Mouse (Mus musculus): ENCODE data around the gene Igsf23. TPM values are rescaled to one million over a fixed set of nuclear protein-coding genes. Genes with fewer than 3 reads are reported as not detected.

The Igsf23 gene
- polyA plus RNA-seq (2012; rRNA removed; ENCODE audit: low replicate concordance): 0.07 and 0.10 TPM in 2 replicates

GRCm38 (mm10) chr7:19950589-19950988, at the start of gene Igsf23:
Igsf23 (minus strand) TSS chr7:19950756.

GRCm38 (mm10) chr7:19991165-19991564, 40.6 kb upstream of the Igsf23 start, which contains the start of gene Nlrp9b:
Nlrp9b (plus strand) TSS chr7:19991465.

GRCm38 (mm10) chr7:19964985-19965579, 14.5 kb upstream of the Igsf23 start, which contains the start of gene Ceacam20:
Ceacam20 (plus strand) TSS chr7:19965412.

GRCm38 (mm10) chr7:19920506-19921261, 29.9 kb downstream of the Igsf23 start, which contains the start of gene Pvr:
Pvr (minus strand) TSS chr7:19921160.

GRCm38 (mm10) chr7:19887849-19888248, 62.7 kb downstream of the Igsf23 start, which contains the start of gene Ceacam19:
Ceacam19 (minus strand) TSS chr7:19887965.

Other genes starting within 250 kb of the Igsf23 start
- 93.4 and 95.3 TPM in 2 replicates for gene Tomm40, start 235.3 kb downstream of the Igsf23 start, polyA plus RNA-seq (2012; rRNA removed; ENCODE audit: low replicate concordance)
- gene Nectin2, start 200.3 kb downstream of the Igsf23 start, polyA plus RNA-seq (2012; rRNA removed; ENCODE audit: low replicate concordance): 51.4 and 81.3 TPM in 2 replicates
- 158 and 187 TPM in 2 replicates for gene Bcam, start 179.7 kb downstream of the Igsf23 start, polyA plus RNA-seq (2012; rRNA removed; ENCODE audit: low replicate concordance)
- gene Cblc, start 153.9 kb downstream of the Igsf23 start, polyA plus RNA-seq (2012; rRNA removed; ENCODE audit: low replicate concordance): 0.19 and 14.1 TPM in 2 replicates
- gene Bcl3, start 128.0 kb downstream of the Igsf23 start, polyA plus RNA-seq (2012; rRNA removed; ENCODE audit: low replicate concordance): 21.1 and 29.7 TPM in 2 replicates
- 0.13 TPM in 1 of 2 replicates, not detected in the other for gene Gm19345, start 98.8 kb downstream of the Igsf23 start, polyA plus RNA-seq (2012; rRNA removed; ENCODE audit: low replicate concordance)
- 0.32 and 0.42 TPM in 2 replicates for gene Ceacam16, start 89.5 kb downstream of the Igsf23 start, polyA plus RNA-seq (2012; rRNA removed; ENCODE audit: low replicate concordance)
- gene Ceacam19, start 62.8 kb downstream of the Igsf23 start, polyA plus RNA-seq (2012; rRNA removed; ENCODE audit: low replicate concordance): 0.04 and 0.23 TPM in 2 replicates
- gene Pvr, start 29.6 kb downstream of the Igsf23 start, polyA plus RNA-seq (2012; rRNA removed; ENCODE audit: low replicate concordance): 22.2 and 29.8 TPM in 2 replicates
- gene Ceacam20, start 14.7 kb upstream of the Igsf23 start, polyA plus RNA-seq (2012; rRNA removed; ENCODE audit: low replicate concordance): not detected in 2 replicates
- gene Nlrp9b, start 40.7 kb upstream of the Igsf23 start, polyA plus RNA-seq (2012; rRNA removed; ENCODE audit: low replicate concordance): not detected in 2 replicates
- not detected in 2 replicates for gene Vmn1r91, start 148.9 kb upstream of the Igsf23 start, polyA plus RNA-seq (2012; rRNA removed; ENCODE audit: low replicate concordance)
- not detected in 2 replicates for gene Gm16442, start 171.8 kb upstream of the Igsf23 start, polyA plus RNA-seq (2012; rRNA removed; ENCODE audit: low replicate concordance)
- not detected in 2 replicates for gene Vmn1r93, start 188.3 kb upstream of the Igsf23 start, polyA plus RNA-seq (2012; rRNA removed; ENCODE audit: low replicate concordance)
- not detected in 2 replicates for gene Vmn1r94, start 217.6 kb upstream of the Igsf23 start, polyA plus RNA-seq (2012; rRNA removed; ENCODE audit: low replicate concordance)
- not detected in 2 replicates for gene Vmn1r95, start 243.0 kb upstream of the Igsf23 start, polyA plus RNA-seq (2012; rRNA removed; ENCODE audit: low replicate concordance)